Mouse (Mus musculus): ENCODE measurements around the gene Pard3.

GRCm38 (mm10) chr8:127174411-127174810, 110.7 kb downstream of the Pard3 start:
- no peak for TF ChIP-seq CTCF (IDR thresholded peaks at IDR 0.05; ENCODE audit: extremely low read depth, insufficient read depth, low read length)
- no peak for TF ChIP-seq POLR2A (IDR thresholded peaks at IDR 0.05; ENCODE audit: extremely low read depth, insufficient read depth, low read length)
